Mouse (Mus musculus) midbrain, embryonic 12.5 days (tissue): Measurements from ENCODE around the gene Myct1. TPM values are rescaled to one million over a fixed set of nuclear protein-coding genes. Genes with fewer than 3 reads are reported as not detected.

Experiments used
- ATAC-seq: fragments of 200-750 bp; cut with Nextera tagmentation; 2 replicates; pipeline ENCODE4 v1.8.0; 2017; ENCODE audit warnings: low read depth, moderate TSS enrichment, moderate library complexity; ENCODE audit not compliant: low FRiP score
- H3K27ac ChIP-seq: fragments of 300-500 bp; sonication (generic); replicated peaks from 2 replicates; pipeline ENCODE4 v1.5.1; 2016; ENCODE audit warnings: mild to moderate bottlenecking
- H3K27me3 ChIP-seq: fragments of 300-500 bp; sonication (generic); 2 replicates; pipeline ENCODE4 v1.6.1; 2016; ENCODE audit warnings: mild to moderate bottlenecking
- H3K36me3 ChIP-seq: fragments of 300-500 bp; sonication (generic); 2 replicates; pipeline ENCODE4 v1.6.1; 2016
- H3K4me1 ChIP-seq: fragments of 300-500 bp; sonication (generic); 2 replicates; pipeline ENCODE4 v1.6.1; 2016
- H3K4me2 ChIP-seq: fragments of 300-500 bp; sonication (generic); replicated peaks from 2 replicates; pipeline ENCODE4 v1.6.1; 2016; ENCODE audit warnings: mild to moderate bottlenecking, moderate library complexity
- H3K4me3 ChIP-seq: fragments of 300-500 bp; sonication (generic); 2 replicates; pipeline ENCODE4 v1.5.1; 2016; ENCODE audit warnings: mild to moderate bottlenecking
- H3K9ac ChIP-seq: fragments of 300-500 bp; sonication (generic); replicated peaks from 2 replicates; pipeline ENCODE4 v1.6.1; 2016; ENCODE audit warnings: mild to moderate bottlenecking, moderate library complexity
- H3K9me3 ChIP-seq: fragments of 300-500 bp; sonication (generic); 2 replicates; pipeline ENCODE4 v1.6.1; 2016; ENCODE audit warnings: mild to moderate bottlenecking
- WGBS: fragments of 180-500 bp; shearing (Covaris S2); methylation state at CpG from one replicate; pipeline ENCODE4 v1.1.7; 2016; 5-methylcytosine and 5-hydroxymethylcytosine counted together
- polyA plus RNA-seq: library from polyadenylated mRNA; unstranded; fragments of >200 nt; fragmentation: Nextera tagmentation; extraction: Ambion mirVana; gene quantifications from 2 replicates; pipeline ENCODE4 v1.2.1, GENCODE M21; 2016

The Myct1 gene
- polyA plus RNA-seq, 1 experiment from 2014 or later: 1.7 TPM

- 78% methylated on average over 5 of the region's 5 CpGs for WGBS
- Histone ChIP-seq H3K36me3 (no peaks in the 10 kb centered on the region), H3K9ac (no peak overlapping the region), H3K27me3 (no peaks in the 10 kb centered on the region), H3K27ac (no peak overlapping the region), H3K9me3 (no peaks in the 10 kb centered on the region), H3K4me1 (no peaks in the 10 kb centered on the region), H3K4me3 (no peak overlapping the region), H3K4me2 (no peak overlapping the region)
- ATAC-seq: no peak
These were observed 22.2 kb upstream of the Myct1 start for GRCm38 (mm10) chr10:5571332-5571731.

GRCm38 (mm10) chr10:5573328-5573727 lies 20.2 kb upstream of the Myct1 start:
- Histone ChIP-seq H3K27me3 (no peaks in the 10 kb centered on the region), H3K4me1 (no peaks in the 10 kb centered on the region), H3K9me3 (no peaks in the 10 kb centered on the region), H3K4me2 (no peak overlapping the region), H3K36me3 (no peaks in the 10 kb centered on the region), H3K9ac (no peak overlapping the region), H3K27ac (no peak overlapping the region), H3K4me3 (no peak overlapping the region)
- WGBS: 60% methylated on average over 2 of the region's 2 CpGs
- ATAC-seq: no peak

- Histone ChIP-seq H3K4me3 (no peak overlapping the region), H3K36me3 (no peaks in the 10 kb centered on the region), H3K27ac (no peak overlapping the region), H3K4me2 (no peak overlapping the region), H3K4me1 (no peaks in the 10 kb centered on the region), H3K9ac (no peak overlapping the region), H3K27me3 (no peaks in the 10 kb centered on the region), H3K9me3 (no peaks in the 10 kb centered on the region)
- WGBS: 83% methylated on average over 2 of the region's 2 CpGs
- no peak for ATAC-seq
These were observed 2.5 kb upstream of the Myct1 start for GRCm38 (mm10) chr10:5591061-5591460.

GRCm38 (mm10) chr10:5591996-5592395 lies 1.6 kb upstream of the Myct1 start:
- no peak for ATAC-seq
- Histone ChIP-seq H3K9me3 (no peaks in the 10 kb centered on the region), H3K27me3 (no peaks in the 10 kb centered on the region), H3K27ac (no peak overlapping the region), H3K4me2 (no peak overlapping the region), H3K36me3 (no peaks in the 10 kb centered on the region), H3K4me3 (no peak overlapping the region), H3K9ac (no peak overlapping the region), H3K4me1 (no peaks in the 10 kb centered on the region)
- 90% methylated on average over 4 of the region's 4 CpGs for WGBS

- WGBS: 81% methylated on average over 5 of the region's 5 CpGs
- Histone ChIP-seq H3K36me3 (no peaks in the 10 kb centered on the region), H3K9me3 (no peaks in the 10 kb centered on the region), H3K4me2 (no peak overlapping the region), H3K27me3 (no peaks in the 10 kb centered on the region), H3K27ac (no peak overlapping the region), H3K4me3 (no peak overlapping the region), H3K4me1 (no peaks in the 10 kb centered on the region), H3K9ac (no peak overlapping the region)
- no peak for ATAC-seq
These were observed 882 bp downstream of the Myct1 start for GRCm38 (mm10) chr10:5594457-5594856.

- H3K4me3 ChIP-seq: no peak overlapping the region
- H3K9me3 ChIP-seq: no peaks in the 10 kb centered on the region
- H3K9ac ChIP-seq: no peak overlapping the region
- 78% methylated on average over 6 of the region's 6 CpGs for WGBS
- no peak overlapping the region for H3K27ac ChIP-seq
- no peak for ATAC-seq
- no peaks in the 10 kb centered on the region for H3K27me3 ChIP-seq
- H3K36me3 ChIP-seq: no peaks in the 10 kb centered on the region
- H3K4me1 ChIP-seq: no peaks in the 10 kb centered on the region
- H3K4me2 ChIP-seq: no peak overlapping the region
These were observed 3.0 kb downstream of the Myct1 start for GRCm38 (mm10) chr10:5596559-5596958.

GRCm38 (mm10) chr10:5600123-5600522 lies 6.5 kb downstream of the Myct1 start:
- 18% methylated on average over 7 of the region's 7 CpGs for WGBS
- no peaks in the 10 kb centered on the region for H3K36me3 ChIP-seq
- H3K4me1 ChIP-seq: no peaks in the 10 kb centered on the region
- H3K9me3 ChIP-seq: no peaks in the 10 kb centered on the region
- H3K4me3 ChIP-seq: no peak overlapping the region
- H3K4me2 ChIP-seq: no peak overlapping the region
- peak; percentile 89 for ATAC-seq
- no peaks in the 10 kb centered on the region for H3K27me3 ChIP-seq
- H3K27ac ChIP-seq: no peak overlapping the region
- no peak overlapping the region for H3K9ac ChIP-seq

- Histone ChIP-seq H3K36me3 (no peaks in the 10 kb centered on the region), H3K4me3 (no peak overlapping the region), H3K27ac (no peak overlapping the region), H3K9me3 (no peaks in the 10 kb centered on the region), H3K4me1 (no peaks in the 10 kb centered on the region), H3K27me3 (no peaks in the 10 kb centered on the region), H3K4me2 (no peak overlapping the region), H3K9ac (no peak overlapping the region)
- 91% methylated on average over 10 of the region's 10 CpGs for WGBS
- ATAC-seq: no peak
These were observed 9.9 kb downstream of the Myct1 start for GRCm38 (mm10) chr10:5603512-5603911.

- H3K9me3 ChIP-seq: no peaks in the 10 kb centered on the region
These were observed 10.8 kb downstream of the Myct1 start for GRCm38 (mm10) chr10:5604371-5604770.

GRCm38 (mm10) chr10:5608874-5609273 lies 15.3 kb downstream of the Myct1 start:
- no peaks in the 10 kb centered on the region for H3K9me3 ChIP-seq
- H3K27me3 ChIP-seq: no peaks in the 10 kb centered on the region
- H3K4me3 ChIP-seq: no peak overlapping the region
- no peak overlapping the region for H3K4me2 ChIP-seq
- H3K9ac ChIP-seq: no peak overlapping the region
- ATAC-seq: no peak
- H3K36me3 ChIP-seq: no peaks in the 10 kb centered on the region
- no peaks in the 10 kb centered on the region for H3K4me1 ChIP-seq
- WGBS: 76% methylated on average over 3 of the region's 3 CpGs
- no peak overlapping the region for H3K27ac ChIP-seq

More at GRCm38 (mm10) chr10:5604371-5604770, 10.8 kb downstream of the Myct1 start:
- 92% methylated on average over 13 of the region's 13 CpGs for WGBS
- H3K36me3 ChIP-seq: no peaks in the 10 kb centered on the region
- H3K4me2 ChIP-seq: no peak overlapping the region
- no peak overlapping the region for H3K4me3 ChIP-seq
- no peak overlapping the region for H3K27ac ChIP-seq
- H3K9ac ChIP-seq: no peak overlapping the region
- H3K4me1 ChIP-seq: no peaks in the 10 kb centered on the region
- no peak for ATAC-seq
- no peaks in the 10 kb centered on the region for H3K27me3 ChIP-seq

GRCm38 (mm10) chr10:5615186-5616040 lies 21.8 kb downstream of the Myct1 start:
- H3K27ac ChIP-seq: no peak overlapping the region
- H3K9ac ChIP-seq: no peak overlapping the region
- peak; percentile 84 for ATAC-seq
- 56% methylated on average over 13 of the region's 13 CpGs for WGBS
- H3K27me3 ChIP-seq: no peaks in the 10 kb centered on the region
- H3K4me3 ChIP-seq: no peak overlapping the region
- no peaks in the 10 kb centered on the region for H3K4me1 ChIP-seq
- no peaks in the 10 kb centered on the region for H3K36me3 ChIP-seq
- H3K4me2 ChIP-seq: no peak overlapping the region
- no peaks in the 10 kb centered on the region for H3K9me3 ChIP-seq

- 79% methylated on average over 5 of the region's 5 CpGs for WGBS
- H3K4me1 ChIP-seq: no peaks in the 10 kb centered on the region
- no peak overlapping the region for H3K4me2 ChIP-seq
- H3K9ac ChIP-seq: no peak overlapping the region
- H3K4me3 ChIP-seq: no peak overlapping the region
- ATAC-seq: no peak
- no peak overlapping the region for H3K27ac ChIP-seq
- H3K36me3 ChIP-seq: no peaks in the 10 kb centered on the region
- H3K27me3 ChIP-seq: no peaks in the 10 kb centered on the region
- no peaks in the 10 kb centered on the region for H3K9me3 ChIP-seq
These were observed 32.7 kb downstream of the Myct1 start for GRCm38 (mm10) chr10:5626268-5626667.
